Mouse (Mus musculus): ENCODE results near the gene Vps11.
"Not testable (repeated sequence)": the region's sequence is repeated elsewhere in the genome, so short reads cannot be mapped to it uniquely, and the experiment has no call there.

Gene Vps11

GRCm38 (mm10) chr9:44334396-44335330 lies 26.8 kb downstream of the Vps11 start, which contains the start of gene H2afx:
Gene H2afx, plus strand, starts transcription at chr9:44334694.
- DNase-seq, result peak; percentile 98

- no peak for DNase-seq
Observed at GRCm38 (mm10) chr9:44332918-44333638, 28.4 kb downstream of the Vps11 start.

- DNase-seq, result no peak
Observed at GRCm38 (mm10) chr9:44330736-44331135, 30.7 kb downstream of the Vps11 start.

- DNase-seq, result no peak
Observed at GRCm38 (mm10) chr9:44327926-44328325, 33.5 kb downstream of the Vps11 start.

DNA sequence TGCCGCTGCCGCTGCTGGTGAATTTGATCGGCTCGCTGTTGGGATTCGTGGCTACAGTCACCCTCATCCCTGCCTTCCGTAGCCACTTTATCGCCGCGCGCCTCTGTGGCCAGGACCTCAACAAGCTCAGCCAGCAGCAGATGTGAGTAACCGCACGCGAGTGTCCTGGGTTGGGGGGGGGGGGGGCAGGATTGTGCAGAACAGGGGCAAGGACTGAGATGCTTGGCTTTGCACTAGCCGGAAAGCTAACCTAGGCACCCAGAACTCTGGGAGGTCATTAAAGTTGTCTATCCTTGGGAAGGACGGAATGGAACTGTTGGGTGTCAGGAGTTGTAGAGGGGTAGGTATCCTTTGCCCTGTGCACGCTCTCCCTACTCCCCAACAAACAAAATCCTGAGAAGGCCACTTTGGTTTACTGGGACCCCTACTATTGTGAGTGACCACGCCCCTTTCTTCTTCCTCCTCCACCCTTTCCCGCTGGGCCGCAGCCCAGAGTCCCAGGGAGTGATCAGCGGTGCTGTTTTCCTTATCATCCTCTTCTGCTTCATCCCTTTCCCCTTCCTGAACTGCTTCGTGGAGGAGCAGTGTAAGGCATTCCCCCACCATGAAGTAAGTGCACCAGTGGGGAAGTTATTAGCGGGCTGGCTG lies 34.3 kb downstream of the Vps11 start:
- DNase-seq, result no peak

GRCm38 (mm10) chr9:44326371-44327063 lies 35.0 kb downstream of the Vps11 start:
- DNase-seq, result peak; percentile 85

- no peak for DNase-seq
Observed at GRCm38 (mm10) chr9:44325768-44326370, 35.6 kb downstream of the Vps11 start, which contains the start of gene Dpagt1. Gene Dpagt1, plus strand, starts transcription at chr9:44326019.

DNA sequence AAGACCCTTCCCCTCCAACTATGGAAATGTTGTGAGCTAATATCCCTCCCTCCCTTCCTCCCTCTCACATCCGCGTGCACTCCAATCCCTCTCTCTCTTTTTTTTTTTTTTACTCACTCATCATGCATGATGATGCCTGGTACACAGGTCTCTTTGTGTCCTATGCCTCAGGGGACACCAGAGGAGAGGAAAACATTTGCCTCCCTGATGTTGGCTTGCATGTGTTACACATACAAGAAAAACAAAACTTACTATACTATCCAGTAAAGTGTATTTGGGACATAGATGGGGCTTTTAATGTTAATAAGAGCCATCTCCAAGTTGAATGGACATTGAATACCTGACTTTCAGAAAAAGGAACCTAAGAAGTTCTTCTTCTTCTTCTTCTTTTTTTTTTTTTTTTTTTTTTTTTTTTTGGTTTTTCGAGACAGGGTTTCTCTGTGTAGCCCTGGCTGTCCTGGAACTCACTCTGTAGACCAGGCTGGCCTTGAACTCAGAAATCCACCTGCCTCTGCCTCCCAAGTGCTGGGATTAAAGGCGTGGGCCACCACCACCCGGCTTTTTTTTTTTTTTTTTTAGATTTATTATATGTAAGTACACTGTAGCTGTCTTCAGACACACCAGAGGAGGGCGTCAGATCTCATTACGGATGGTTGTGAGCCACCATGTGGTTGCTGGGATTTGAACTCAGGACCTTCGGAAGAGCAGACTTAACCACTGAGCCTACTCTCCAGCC lies 36.3 kb downstream of the Vps11 start:
- not testable (repeated sequence) for DNase-seq

DNA sequence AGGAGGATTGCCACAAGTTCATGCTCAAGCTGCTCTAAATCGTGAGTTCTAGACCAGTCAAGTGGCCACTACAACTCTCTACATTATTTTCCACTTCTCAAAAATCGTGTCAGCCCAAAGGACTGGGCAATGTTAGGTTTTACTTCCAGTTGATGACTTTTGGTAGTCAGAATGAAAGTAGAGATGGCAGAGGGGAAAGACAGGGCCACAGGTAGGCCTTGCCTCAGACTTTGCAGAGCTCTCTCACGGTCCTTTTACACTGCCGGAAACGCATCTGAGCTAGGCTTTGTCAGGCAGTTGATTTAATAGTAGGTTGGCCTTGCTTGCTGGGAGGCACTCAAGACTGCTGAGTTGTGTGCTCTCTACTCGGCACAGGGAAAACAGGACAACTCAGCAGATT lies 37.3 kb downstream of the Vps11 start:
- DNase-seq, result no peak

DNA sequence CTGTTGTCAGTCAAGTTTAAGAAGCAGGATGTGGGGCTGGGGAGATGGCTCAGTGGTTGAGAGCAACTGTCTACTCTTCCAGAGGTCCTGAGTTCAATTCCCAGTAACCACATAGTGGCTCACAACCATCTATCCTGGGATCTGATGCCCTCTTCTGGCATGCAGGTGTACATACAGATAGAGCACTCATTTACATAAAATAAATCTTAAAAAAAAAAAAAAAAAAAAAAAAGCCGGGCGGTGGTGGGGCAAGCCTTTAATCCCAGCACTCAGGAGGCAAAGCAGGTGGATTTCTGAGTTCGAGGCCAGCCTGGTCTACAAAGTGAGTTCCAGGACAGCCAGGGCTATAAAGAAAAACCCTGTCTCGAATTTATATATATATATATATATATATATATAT lies 37.8 kb downstream of the Vps11 start:
- not testable (repeated sequence) for DNase-seq

DNA sequence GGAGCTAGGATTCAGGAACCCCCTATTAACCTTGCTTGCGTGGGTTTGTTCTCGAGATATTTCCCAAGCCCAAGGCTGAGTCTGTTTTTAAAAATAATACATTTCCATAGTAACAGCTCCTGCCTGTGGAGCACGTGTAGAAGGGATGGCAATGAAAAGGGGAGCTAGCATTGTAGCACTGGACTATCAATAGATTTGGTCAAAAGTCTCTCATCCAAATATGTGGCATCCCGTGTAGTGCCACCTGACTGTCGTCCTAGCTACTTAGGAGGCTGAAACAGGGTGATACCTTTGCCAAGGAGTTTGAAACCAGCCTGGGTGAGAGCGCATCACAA lies 40.7 kb downstream of the Vps11 start:
- no peak for DNase-seq

- peak; percentile 88 for DNase-seq
Observed at GRCm38 (mm10) chr9:44319887-44320798, 41.3 kb downstream of the Vps11 start, which contains the start of gene C2cd2l. Gene C2cd2l, minus strand, starts transcription at chr9:44320285.

DNA sequence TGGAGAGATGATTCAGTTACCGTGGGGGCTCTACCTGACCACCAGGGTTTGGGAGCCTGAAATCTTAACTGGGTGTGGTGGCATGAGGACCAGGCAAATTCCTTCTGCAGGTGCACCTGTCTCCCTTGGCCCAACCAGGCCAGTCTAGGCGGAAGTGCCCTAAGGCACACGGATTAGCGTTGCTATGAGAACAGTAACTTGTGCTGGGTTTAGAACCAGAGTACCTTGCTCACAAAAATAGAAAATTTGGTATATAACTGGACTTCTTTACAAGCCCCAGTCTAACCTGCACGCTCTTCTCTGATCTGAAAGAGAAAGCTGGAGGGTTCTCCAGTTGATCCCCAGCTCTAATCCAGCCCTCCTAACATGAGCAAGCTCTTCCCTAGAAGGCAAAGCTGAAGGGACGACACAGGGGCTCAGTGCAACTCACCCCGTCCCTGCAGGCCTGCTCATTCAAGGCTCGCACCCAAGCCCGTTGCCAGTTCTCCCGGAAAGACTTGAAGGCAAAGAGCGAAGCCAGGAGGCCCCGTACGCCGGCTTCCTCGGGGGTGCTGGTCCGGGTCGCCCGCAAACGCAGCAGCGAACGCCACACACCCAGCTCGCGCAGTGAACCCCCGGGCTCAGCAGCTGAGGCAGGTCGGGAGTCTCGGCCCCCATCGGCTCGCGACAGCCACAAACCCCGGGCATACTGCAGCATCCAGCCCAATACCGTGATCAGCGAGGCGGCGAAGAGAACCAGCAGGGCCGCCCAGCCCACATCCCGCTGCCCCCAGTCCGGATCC lies 42.2 kb downstream of the Vps11 start:
- DNase-seq, result no peak

DNA sequence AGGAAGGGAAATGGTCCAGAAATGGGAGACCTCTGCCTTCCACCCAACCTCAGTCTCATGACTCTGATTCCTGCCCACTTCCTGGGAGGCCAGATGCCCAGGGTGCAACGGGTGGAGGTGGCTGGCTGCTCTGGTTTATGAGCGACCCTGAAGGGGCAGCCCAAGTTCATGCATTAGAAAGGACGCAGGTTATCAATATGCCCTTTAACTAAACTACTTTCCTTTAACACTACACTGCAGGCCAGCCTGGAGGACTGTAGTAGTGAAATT lies 42.7 kb downstream of the Vps11 start:
- DNase-seq, result no peak

GRCm38 (mm10) chr9:44318076-44318825 lies 43.2 kb downstream of the Vps11 start:
- DNase-seq, result no peak

- DNase-seq, result no peak
Observed at GRCm38 (mm10) chr9:44317452-44317851, 44.0 kb downstream of the Vps11 start.

DNA sequence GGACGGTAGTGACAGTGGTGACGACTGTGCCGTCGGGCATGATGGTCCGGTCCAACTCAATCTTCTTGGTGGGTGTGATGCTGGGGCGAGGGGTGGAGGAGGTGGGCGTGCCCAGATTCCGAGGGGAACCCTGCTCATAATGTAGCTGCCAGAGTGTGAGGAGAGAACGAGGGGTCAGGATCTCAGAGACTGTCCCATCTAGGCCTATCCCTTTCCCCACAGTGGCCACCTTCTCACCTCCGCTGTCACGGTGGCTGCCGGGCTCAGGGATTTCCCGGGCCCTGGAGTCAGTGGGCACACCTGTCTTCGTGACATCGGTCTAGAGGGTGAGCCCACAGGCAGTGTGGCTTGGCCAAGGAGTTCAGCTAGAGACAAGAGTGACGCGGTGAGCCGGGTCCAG lies 46.6 kb downstream of the Vps11 start:
- no peak for DNase-seq

DNA sequence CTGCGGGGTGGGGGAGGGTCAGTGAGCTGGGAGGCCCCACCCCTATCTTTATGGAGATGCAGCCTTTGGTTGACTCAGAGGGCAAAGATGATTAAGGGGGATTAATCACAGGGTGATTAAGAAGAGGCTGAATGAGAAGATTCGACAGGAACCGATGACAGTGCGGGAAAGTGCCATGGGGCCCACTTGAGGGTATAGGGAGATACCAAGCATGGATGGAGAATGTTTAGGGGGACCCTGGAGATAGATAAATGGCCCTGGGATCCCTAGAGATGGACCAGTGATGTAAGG lies 47.3 kb downstream of the Vps11 start:
- no peak for DNase-seq

- no peak for DNase-seq
Observed at GRCm38 (mm10) chr9:44313476-44314256, 47.8 kb downstream of the Vps11 start.
